Mouse (Mus musculus) heart, adult 2 months (tissue): ENCODE measurements at regions not wholly inside any gene's neighbourhood (a gene's known extent, or its start where the extent isn't known, plus 50 kb on each side); places are given as distances from the start of the nearest gene placed in this dataset.

Source experiments
- DNase-seq, 2 experiments: peaks; one replicate each; pipeline ENCODE4 v3.0.0; 2021
- H3K27ac ChIP-seq: fragments of 200-600 bp; 2 replicates; pipeline ENCODE4 v1.8.1; 2022
- H3K27me3 ChIP-seq: fragments of 200-500 bp; 2 replicates; pipeline ENCODE4 v1.6.1; 2012; ENCODE audit warnings: mild to moderate bottlenecking, low read length, inconsistent platforms, mixed read lengths; ENCODE audit not compliant: control insufficient read depth, insufficient read depth
- H3K36me3 ChIP-seq: fragments of 200-500 bp; 2 replicates; pipeline ENCODE4 v1.6.1; 2012; ENCODE audit warnings: low read length, inconsistent platforms; ENCODE audit not compliant: control insufficient read depth, insufficient read depth
- H3K4me1 ChIP-seq: fragments of 200-500 bp; 2 replicates; pipeline ENCODE4 v1.6.1; 2011; ENCODE audit warnings: low read length; ENCODE audit not compliant: control insufficient read depth, insufficient read depth
- H3K4me3 ChIP-seq: fragments of 200-600 bp; 2 replicates; pipeline ENCODE4 v1.8.1; 2022
- H3K79me2 ChIP-seq: fragments of 200-500 bp; replicated peaks from 2 replicates; pipeline ENCODE4 v1.6.1; 2012; ENCODE audit warnings: mild to moderate bottlenecking, inconsistent platforms, low read length, moderate library complexity, mixed read lengths; ENCODE audit not compliant: control insufficient read depth, insufficient read depth
- H3K9ac ChIP-seq: fragments of 200-500 bp; 2 replicates; pipeline ENCODE4 v1.6.1; 2012; ENCODE audit warnings: low read depth, mild to moderate bottlenecking, control low read depth, inconsistent platforms, low read length, mixed read lengths
- CTCF ChIP-seq: fragments of 200-600 bp; IDR thresholded peaks from 2 replicates; pipeline ENCODE4 v1.8.1; 2022; ENCODE audit warnings: antibody characterized with exemption, mild to moderate bottlenecking, moderate library complexity
- EP300 ChIP-seq: fragments of 200-500 bp; IDR thresholded peaks from 2 replicates; pipeline ENCODE4 v1.6.1; 2011; ENCODE audit warnings: low read depth, low read length, control low read depth; ENCODE audit not compliant: insufficient read depth
- POLR2A ChIP-seq: fragments of 200-500 bp; IDR thresholded peaks from 2 replicates; pipeline ENCODE4 v1.6.1; 2011; ENCODE audit warnings: mild to moderate bottlenecking, low read depth, low read length, control low read depth; ENCODE audit not compliant: insufficient read depth
- WGBS: fragments of 180-500 bp; shearing (Covaris S2); methylation state at CpG from one replicate; pipeline ENCODE4 v1.1.7; 2018; 5-methylcytosine and 5-hydroxymethylcytosine counted together
- intact Hi-C: fragments of 180-260 bp; cut with DNase I; formaldehyde crosslinking; loops from one replicate; pipeline ENCODE4 v1.15.1; 2025

DNA sequence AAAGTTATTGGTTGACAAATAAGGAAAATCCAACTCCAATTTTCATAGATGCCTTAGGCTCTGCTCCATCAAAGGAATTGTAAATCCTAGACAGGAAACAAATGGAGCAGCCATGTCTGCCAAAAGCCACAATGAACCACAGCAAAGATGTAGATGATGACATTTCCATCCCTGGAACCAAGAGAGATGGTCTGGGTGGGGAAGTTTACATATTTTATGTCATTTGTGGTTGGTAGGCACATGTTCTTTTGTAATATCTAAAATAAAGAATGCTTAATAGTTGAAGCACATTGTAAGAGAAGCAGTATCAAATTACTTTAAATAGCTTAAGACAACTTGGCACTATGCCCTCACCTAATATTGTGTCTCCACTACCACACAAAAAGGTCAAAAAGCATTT is 443.2 kb downstream of the Tmem135 start:
- Histone ChIP-seq H3K36me3 (no peaks in the 10 kb centered on the region), H3K79me2 (no peaks in the 10 kb centered on the region), H3K27ac (no peak overlapping the region), H3K4me1 (no peaks in the 10 kb centered on the region), H3K9ac (no peak overlapping the region), H3K27me3 (no peaks in the 10 kb centered on the region), H3K4me3 (no peak overlapping the region)
- TF ChIP-seq CTCF (no peak), POLR2A (no peak), EP300 (no peak)
- DNase-seq, result no peak
- intact Hi-C loops, result no loop called here

DNA sequence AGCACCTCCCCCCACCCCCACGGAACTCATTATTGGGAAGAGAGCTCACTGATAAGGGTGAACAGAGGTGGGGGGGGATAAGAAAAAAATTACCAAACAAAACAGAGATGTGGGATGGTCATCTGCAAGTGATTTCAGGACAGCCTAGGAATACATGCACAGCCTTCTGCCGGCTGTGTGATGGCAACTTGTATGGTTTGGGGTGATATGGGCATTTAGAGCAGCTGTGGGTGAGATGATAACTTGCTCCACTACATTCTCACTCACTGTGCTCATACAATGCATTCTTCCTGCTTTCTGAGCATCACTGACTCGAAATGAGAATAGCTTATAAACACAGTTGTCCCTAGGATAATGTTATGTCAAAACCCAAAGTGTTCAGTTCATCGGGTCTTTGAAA is 443.8 kb downstream of the Tmem135 start:
- H3K4me3 ChIP-seq, result no peak overlapping the region
- TF ChIP-seq POLR2A (no peak), CTCF (no peak), EP300 (no peak)
- H3K27me3 ChIP-seq, result no peaks in the 10 kb centered on the region
- 65% methylated on average over 4 of the region's 4 CpGs for WGBS
- H3K79me2 ChIP-seq, result no peaks in the 10 kb centered on the region
- DNase-seq, result no peak
- H3K27ac ChIP-seq, result no peak overlapping the region
- intact Hi-C loops, result no loop called here
- no peak overlapping the region for H3K9ac ChIP-seq
- no peaks in the 10 kb centered on the region for H3K4me1 ChIP-seq
- no peaks in the 10 kb centered on the region for H3K36me3 ChIP-seq

GRCm38 (mm10) chr7:88959332-88960124 is 444.5 kb downstream of the Tmem135 start:
- H3K36me3 ChIP-seq, result no peaks in the 10 kb centered on the region
- H3K9ac ChIP-seq, result no peak overlapping the region
- no peak overlapping the region for H3K27ac ChIP-seq
- no peak overlapping the region for H3K4me3 ChIP-seq
- no peaks in the 10 kb centered on the region for H3K27me3 ChIP-seq
- no peak for TF ChIP-seq CTCF
- TF ChIP-seq POLR2A, result no peak
- no peak for TF ChIP-seq EP300
- no peaks in the 10 kb centered on the region for H3K4me1 ChIP-seq
- intact Hi-C loops, result no loop called here
- no peaks in the 10 kb centered on the region for H3K79me2 ChIP-seq
- no peak for DNase-seq
- 40% methylated on average over 6 of the region's 6 CpGs for WGBS

DNA sequence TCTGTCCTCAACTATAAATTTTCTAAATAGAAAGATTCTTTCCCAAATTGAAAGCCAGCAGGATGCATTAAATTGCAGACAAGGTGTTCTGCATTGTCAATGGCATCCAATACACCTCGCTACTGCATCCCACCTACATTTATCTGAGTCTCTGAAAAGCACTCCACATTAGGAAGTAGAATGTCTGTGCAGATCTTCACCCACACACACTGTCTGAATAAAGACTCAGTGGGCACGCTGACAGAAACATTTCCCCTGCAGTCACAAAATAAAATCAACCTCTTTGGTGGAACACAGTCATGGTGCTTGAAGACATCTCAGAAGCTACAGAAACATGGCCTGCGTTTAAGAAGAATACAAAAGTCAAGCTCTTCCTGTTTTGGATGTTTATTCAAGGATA is 449.0 kb downstream of the Tmem135 start:
- intact Hi-C loops, result no loop called here

DNA sequence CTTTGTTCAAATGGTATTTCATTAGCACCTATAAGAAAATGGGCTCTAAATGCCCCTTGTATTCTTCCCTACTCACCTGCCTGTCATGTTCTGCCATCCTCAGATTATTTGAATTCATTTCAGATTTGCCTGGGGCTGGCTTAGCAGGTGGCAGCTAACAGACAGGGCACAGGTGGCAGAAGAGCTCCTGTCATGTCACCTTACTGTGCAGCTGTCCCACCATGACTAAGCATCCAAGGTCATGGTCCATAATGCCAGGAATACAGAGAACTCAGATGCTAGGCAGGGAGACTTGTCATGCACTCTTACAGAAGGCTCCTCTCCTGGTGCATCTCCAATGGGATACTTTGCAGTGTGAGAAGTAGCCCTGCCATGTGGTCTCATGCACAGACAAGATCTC is 458.7 kb downstream of the Tmem135 start:
- intact Hi-C loops, result no loop called here
- TF ChIP-seq CTCF, result no peak
- no peak for TF ChIP-seq POLR2A
- TF ChIP-seq EP300, result no peak
- 0 out of 2 replicates have a peak, but pooled peaks cover 1% of the 10 kb centered on the region for H3K4me1 ChIP-seq
- H3K4me3 ChIP-seq, result no peak overlapping the region
- no peak overlapping the region for H3K27ac ChIP-seq
- no peaks in the 10 kb centered on the region for H3K79me2 ChIP-seq
- DNase-seq, result no peak
- no peak overlapping the region for H3K9ac ChIP-seq
- no peaks in the 10 kb centered on the region for H3K36me3 ChIP-seq
- H3K27me3 ChIP-seq, result no peaks in the 10 kb centered on the region

More for the DNA sequence above, 449.0 kb downstream of the Tmem135 start:
- no peaks in the 10 kb centered on the region for H3K79me2 ChIP-seq
- H3K27me3 ChIP-seq, result no peaks in the 10 kb centered on the region
- H3K27ac ChIP-seq, result no peak overlapping the region
- WGBS, result 58% methylated on average over 3 of the region's 3 CpGs
- DNase-seq, result no peak
- no peak overlapping the region for H3K4me3 ChIP-seq
- H3K36me3 ChIP-seq, result no peaks in the 10 kb centered on the region
- no peaks in the 10 kb centered on the region for H3K4me1 ChIP-seq
- TF ChIP-seq EP300 (no peak), CTCF (no peak), POLR2A (no peak)
- no peak overlapping the region for H3K9ac ChIP-seq

- DNase-seq, result no peak
- H3K79me2 ChIP-seq, result no peaks in the 10 kb centered on the region
- 0 out of 2 replicates have a peak, but pooled peaks cover 1% of the 10 kb centered on the region for H3K4me1 ChIP-seq
- 33% methylated on average over 2 of the region's 2 CpGs for WGBS
- H3K4me3 ChIP-seq, result no peak overlapping the region
- H3K27ac ChIP-seq, result no peak overlapping the region
- intact Hi-C loops, result no loop called here
- H3K27me3 ChIP-seq, result no peaks in the 10 kb centered on the region
- no peak overlapping the region for H3K9ac ChIP-seq
- no peak for TF ChIP-seq EP300
- TF ChIP-seq CTCF, result no peak
- no peak for TF ChIP-seq POLR2A
- H3K36me3 ChIP-seq, result no peaks in the 10 kb centered on the region
Observed at GRCm38 (mm10) chr7:88944936-88945335, 459.1 kb downstream of the Tmem135 start.
